Mouse (Mus musculus): Measurements from ENCODE around the gene Rbbp4.
A peak's percentile ranks its signal among the peaks of the same experiment; 100 is the strongest.
"Not testable (repeated sequence)": the region's sequence is repeated elsewhere in the genome, so short reads cannot be mapped to it uniquely, and the experiment has no call there.

Gene Rbbp4

GRCm38 (mm10) chr4:129335216-129336074 lies at the start of gene Rbbp4, which contains the start of gene Zbtb8os:
Gene Rbbp4 (minus strand): TSS chr4:129335370.
Gene Zbtb8os (plus strand): TSS chr4:129335695.
- DNase-seq (ENCODE audit: low read depth, low spot score) = peak; percentile 100

- DNase-seq (ENCODE audit: low read depth, low spot score) = no peak
These were observed 49.3 kb upstream of the Rbbp4 start for GRCm38 (mm10) chr4:129384440-129384839.

GRCm38 (mm10) chr4:129383586-129383985 lies 48.4 kb upstream of the Rbbp4 start:
- DNase-seq (ENCODE audit: low read depth, low spot score) = no peak

- DNase-seq (ENCODE audit: low read depth, low spot score) = no peak
These were observed 47.3 kb upstream of the Rbbp4 start for GRCm38 (mm10) chr4:129382488-129382887.

GRCm38 (mm10) chr4:129382029-129382428 lies 46.9 kb upstream of the Rbbp4 start:
- no peak for DNase-seq (ENCODE audit: low read depth, low spot score)

- DNase-seq (ENCODE audit: low read depth, low spot score) = no peak
These were observed 46.0 kb upstream of the Rbbp4 start for GRCm38 (mm10) chr4:129381148-129381547.

- DNase-seq (ENCODE audit: low read depth, low spot score) = no peak
These were observed 44.6 kb upstream of the Rbbp4 start for GRCm38 (mm10) chr4:129379805-129380204.

GRCm38 (mm10) chr4:129377601-129378390 lies 42.6 kb upstream of the Rbbp4 start, which contains the start of gene Zbtb8a:
Gene Zbtb8a (minus strand): TSS chr4:129378116.
- peak; percentile 62 for DNase-seq (ENCODE audit: low read depth, low spot score)

GRCm38 (mm10) chr4:129376961-129377545 lies 41.9 kb upstream of the Rbbp4 start:
- peak; percentile 63 for DNase-seq (ENCODE audit: low read depth, low spot score)

- no peak for DNase-seq (ENCODE audit: low read depth, low spot score)
These were observed 40.7 kb upstream of the Rbbp4 start for GRCm38 (mm10) chr4:129375821-129376220.

- DNase-seq (ENCODE audit: low read depth, low spot score) = no peak
These were observed 39.8 kb upstream of the Rbbp4 start for GRCm38 (mm10) chr4:129375000-129375399.

GRCm38 (mm10) chr4:129374219-129374755 lies 39.1 kb upstream of the Rbbp4 start:
- DNase-seq (ENCODE audit: low read depth, low spot score) = no peak

GRCm38 (mm10) chr4:129373202-129373976 lies 38.2 kb upstream of the Rbbp4 start:
- DNase-seq (ENCODE audit: low read depth, low spot score) = peak; percentile 58

GRCm38 (mm10) chr4:129371391-129371790 lies 36.2 kb upstream of the Rbbp4 start:
- no peak for DNase-seq (ENCODE audit: low read depth, low spot score)

- peak; percentile 75 for DNase-seq (ENCODE audit: low read depth, low spot score)
These were observed 30.1 kb upstream of the Rbbp4 start for GRCm38 (mm10) chr4:129365224-129365623.

GRCm38 (mm10) chr4:129364379-129364778 lies 29.2 kb upstream of the Rbbp4 start:
- peak; percentile 38 for DNase-seq (ENCODE audit: low read depth, low spot score)

GRCm38 (mm10) chr4:129363463-129363862 lies 28.3 kb upstream of the Rbbp4 start:
- no peak for DNase-seq (ENCODE audit: low read depth, low spot score)

GRCm38 (mm10) chr4:129362771-129363170 lies 27.6 kb upstream of the Rbbp4 start:
- no peak for DNase-seq (ENCODE audit: low read depth, low spot score)

GRCm38 (mm10) chr4:129362238-129362637 lies 27.1 kb upstream of the Rbbp4 start:
- DNase-seq (ENCODE audit: low read depth, low spot score) = not testable (repeated sequence)

GRCm38 (mm10) chr4:129357613-129358163 lies 22.5 kb upstream of the Rbbp4 start:
- DNase-seq (ENCODE audit: low read depth, low spot score) = no peak

GRCm38 (mm10) chr4:129354236-129354635 lies 19.1 kb upstream of the Rbbp4 start:
- DNase-seq (ENCODE audit: low read depth, low spot score) = no peak

All from CD4-positive, CD25-positive, alpha-beta regulatory T cell, adult 2 months (primary cell).